Mouse (Mus musculus) bone marrow macrophage, adult 2 months (primary cell): ENCODE data around the gene Gid4.

ENCODE experiments used
- CTCF ChIP-seq: IDR thresholded peaks from 2 replicates; pipeline ENCODE4 v1.5.1; 2012; ENCODE audit warnings: low read depth, mild to moderate bottlenecking, low read length, moderate library complexity
- POLR2A ChIP-seq: IDR thresholded peaks from 2 replicates; pipeline ENCODE4 v1.6.1; 2012; ENCODE audit warnings: mild to moderate bottlenecking, low read depth, low read length, borderline replicate concordance

GRCm38 (mm10) chr11:60397172-60397571 lies 19.8 kb upstream of the Gid4 start:
- no peak for TF ChIP-seq POLR2A
- TF ChIP-seq CTCF, result no peak
